Mouse (Mus musculus): Measurements from ENCODE around the gene Lrrc1. TPM values are rescaled to one million over a fixed set of nuclear protein-coding genes. Genes with fewer than 3 reads are reported as not detected.

Gene Lrrc1
- polyA plus RNA-seq, 1 experiment from 2014 or later: 5.8 TPM

- H3K9me3 ChIP-seq (ENCODE audit: control insufficient read depth, low read length): no peaks in the 10 kb centered on the region
- H3K4me2 ChIP-seq: no peak overlapping the region
- 0 out of 2 replicates have a peak, but pooled peaks cover 3% of the 10 kb centered on the region for H3K27me3 ChIP-seq (replicated peaks; ENCODE audit: control insufficient read depth, insufficient read depth, low read length)
- H3K4me3 ChIP-seq (ENCODE audit: low read depth, low read length): no peak overlapping the region
- 67% methylated on average over 7 of the region's 7 CpGs for WGBS
- no peak overlapping the region for H3K27ac ChIP-seq (ENCODE audit: low read depth, low read length)
- H3K9ac ChIP-seq (ENCODE audit: low read depth, low read length): no peak overlapping the region
- ATAC-seq (replicated peaks; ENCODE audit: low FRiP score): no peak
- no peak for DNase-seq (ENCODE audit: low spot score)
- H3K4me1 ChIP-seq (replicated peaks; ENCODE audit: control insufficient read depth, insufficient read depth, low read length): peaks cover 11% of the 10 kb centered on the region
- no peaks in the 10 kb centered on the region for H3K36me3 ChIP-seq (ENCODE audit: control insufficient read depth, insufficient read depth, low read length)
Measured at GRCm38 (mm10) chr9:77536832-77537231, 7.8 kb downstream of the Lrrc1 start.

GRCm38 (mm10) chr9:77536286-77536685 is 8.4 kb downstream of the Lrrc1 start:
- Histone ChIP-seq H3K9me3 (ENCODE audit: control insufficient read depth, low read length) (no peaks in the 10 kb centered on the region), H3K27ac (ENCODE audit: low read depth, low read length) (no peak overlapping the region), H3K36me3 (ENCODE audit: control insufficient read depth, insufficient read depth, low read length) (no peaks in the 10 kb centered on the region), H3K4me2 (no peak overlapping the region), H3K4me1 (replicated peaks; ENCODE audit: control insufficient read depth, insufficient read depth, low read length) (peaks cover 11% of the 10 kb centered on the region), H3K27me3 (replicated peaks; ENCODE audit: control insufficient read depth, insufficient read depth, low read length) (0 out of 2 replicates have a peak, but pooled peaks cover 3% of the 10 kb centered on the region), H3K4me3 (ENCODE audit: low read depth, low read length) (no peak overlapping the region), H3K9ac (ENCODE audit: low read depth, low read length) (no peak overlapping the region)
- WGBS: 72% methylated on average over 6 of the region's 6 CpGs
- ATAC-seq (replicated peaks; ENCODE audit: low FRiP score): no peak
- DNase-seq (ENCODE audit: low spot score): no peak

DNA sequence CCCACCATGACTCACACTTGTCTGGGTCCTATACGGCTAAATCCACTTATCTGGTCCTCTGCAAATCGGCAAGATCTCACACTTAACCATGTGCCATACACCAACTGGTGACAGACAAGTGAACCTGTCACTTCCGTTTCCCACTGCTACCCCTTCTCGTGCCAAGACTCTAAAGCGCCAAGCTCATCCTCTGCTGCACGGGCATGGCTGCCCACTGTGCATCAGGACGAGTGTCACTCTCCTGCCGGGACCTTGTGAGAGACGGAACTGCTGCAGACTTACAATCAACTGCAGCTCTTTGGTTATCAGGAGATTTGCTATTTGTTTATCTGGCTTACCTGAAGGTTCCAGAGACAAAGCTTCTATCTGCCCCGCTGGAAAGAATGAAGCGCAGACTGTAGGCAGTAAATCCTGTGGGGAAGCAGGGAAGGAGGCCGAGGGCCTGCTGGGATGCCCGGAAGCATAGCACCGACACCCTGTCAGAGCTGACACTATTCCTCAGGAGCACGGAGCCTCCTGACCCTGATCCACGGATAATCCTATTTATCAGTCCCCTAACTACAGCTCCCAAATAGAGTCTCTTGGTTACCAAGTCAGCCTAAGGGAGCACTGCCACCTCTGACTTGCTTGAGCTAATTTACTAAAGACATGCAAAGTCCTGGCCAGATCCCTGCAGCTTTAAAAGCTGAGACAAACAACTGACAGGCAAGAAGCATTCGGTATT is 9.5 kb downstream of the Lrrc1 start:
- no peaks in the 10 kb centered on the region for H3K36me3 ChIP-seq (ENCODE audit: control insufficient read depth, insufficient read depth, low read length)
- no peak for ATAC-seq (replicated peaks; ENCODE audit: low FRiP score)
- H3K4me2 ChIP-seq: no peak overlapping the region
- H3K9me3 ChIP-seq (ENCODE audit: control insufficient read depth, low read length): no peaks in the 10 kb centered on the region
- H3K27ac ChIP-seq (ENCODE audit: low read depth, low read length): no peak overlapping the region
- WGBS: 39% methylated on average over 17 of the region's 17 CpGs
- DNase-seq (ENCODE audit: low spot score): no peak
- no peak overlapping the region for H3K4me3 ChIP-seq (ENCODE audit: low read depth, low read length)
- no peak overlapping the region for H3K9ac ChIP-seq (ENCODE audit: low read depth, low read length)
- 0 out of 2 replicates have a peak, but pooled peaks cover 3% of the 10 kb centered on the region for H3K27me3 ChIP-seq (replicated peaks; ENCODE audit: control insufficient read depth, insufficient read depth, low read length)
- peaks cover 17% of the 10 kb centered on the region for H3K4me1 ChIP-seq (replicated peaks; ENCODE audit: control insufficient read depth, insufficient read depth, low read length)

- no peak for DNase-seq (ENCODE audit: low spot score)
- H3K9me3 ChIP-seq (ENCODE audit: control insufficient read depth, low read length): no peaks in the 10 kb centered on the region
- no peak overlapping the region for H3K4me2 ChIP-seq
- no peaks in the 10 kb centered on the region for H3K36me3 ChIP-seq (ENCODE audit: control insufficient read depth, insufficient read depth, low read length)
- no peak overlapping the region for H3K9ac ChIP-seq (ENCODE audit: low read depth, low read length)
- ATAC-seq (replicated peaks; ENCODE audit: low FRiP score): peak; percentile 73
- peaks cover 31% of the 10 kb centered on the region for H3K4me1 ChIP-seq (replicated peaks; ENCODE audit: control insufficient read depth, insufficient read depth, low read length)
- no peak overlapping the region for H3K4me3 ChIP-seq (ENCODE audit: low read depth, low read length)
- 65% methylated on average over 5 of the region's 5 CpGs for WGBS
- no peaks in the 10 kb centered on the region for H3K27me3 ChIP-seq (replicated peaks; ENCODE audit: control insufficient read depth, insufficient read depth, low read length)
- H3K27ac ChIP-seq (ENCODE audit: low read depth, low read length): no peak overlapping the region
Measured at GRCm38 (mm10) chr9:77528379-77529041, 16.2 kb downstream of the Lrrc1 start.

GRCm38 (mm10) chr9:77527170-77527569 is 17.5 kb downstream of the Lrrc1 start:
- 53% methylated on average over 6 of the region's 6 CpGs for WGBS
- Histone ChIP-seq H3K4me1 (replicated peaks; ENCODE audit: control insufficient read depth, insufficient read depth, low read length) (peaks cover 31% of the 10 kb centered on the region), H3K9me3 (ENCODE audit: control insufficient read depth, low read length) (no peaks in the 10 kb centered on the region), H3K9ac (ENCODE audit: low read depth, low read length) (no peak overlapping the region), H3K27ac (ENCODE audit: low read depth, low read length) (no peak overlapping the region), H3K4me3 (ENCODE audit: low read depth, low read length) (no peak overlapping the region), H3K36me3 (ENCODE audit: control insufficient read depth, insufficient read depth, low read length) (no peaks in the 10 kb centered on the region), H3K4me2 (no peak overlapping the region), H3K27me3 (replicated peaks; ENCODE audit: control insufficient read depth, insufficient read depth, low read length) (no peaks in the 10 kb centered on the region)
- DNase-seq (ENCODE audit: low spot score) (no peak), ATAC-seq (replicated peaks; ENCODE audit: low FRiP score) (no peak)

DNA sequence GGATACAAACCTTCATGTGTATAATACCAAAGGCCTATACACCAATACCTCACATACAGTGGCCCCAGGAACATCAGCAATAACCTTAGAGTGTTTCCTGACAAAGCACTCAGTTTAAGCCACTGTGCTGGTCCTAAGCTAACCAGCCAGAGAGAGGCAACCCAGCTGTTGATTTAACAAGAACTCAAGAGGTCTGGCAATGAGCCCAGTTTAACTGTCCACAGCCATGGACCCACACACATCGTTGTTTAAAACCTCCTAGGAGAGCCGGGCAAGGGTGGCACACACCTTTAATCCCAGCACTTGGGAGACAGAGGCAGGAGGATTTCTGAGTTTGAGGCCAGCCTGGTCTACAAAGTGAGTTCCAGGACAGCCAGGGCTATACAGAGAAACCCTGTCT is 18.0 kb downstream of the Lrrc1 start:
- 72% methylated on average over 2 of the region's 2 CpGs for WGBS
- H3K4me1 ChIP-seq (replicated peaks; ENCODE audit: control insufficient read depth, insufficient read depth, low read length): peaks cover 31% of the 10 kb centered on the region

GRCm38 (mm10) chr9:77525595-77526295 is 18.9 kb downstream of the Lrrc1 start:
- Histone ChIP-seq H3K4me1 (replicated peaks; ENCODE audit: control insufficient read depth, insufficient read depth, low read length) (peaks cover 31% of the 10 kb centered on the region), H3K9ac (ENCODE audit: low read depth, low read length) (no peak overlapping the region), H3K4me2 (no peak overlapping the region), H3K4me3 (ENCODE audit: low read depth, low read length) (no peak overlapping the region), H3K27me3 (replicated peaks; ENCODE audit: control insufficient read depth, insufficient read depth, low read length) (no peaks in the 10 kb centered on the region), H3K27ac (ENCODE audit: low read depth, low read length) (no peak overlapping the region), H3K36me3 (ENCODE audit: control insufficient read depth, insufficient read depth, low read length) (no peaks in the 10 kb centered on the region), H3K9me3 (ENCODE audit: control insufficient read depth, low read length) (no peaks in the 10 kb centered on the region)
- no peak for DNase-seq (ENCODE audit: low spot score)
- no peak for ATAC-seq (replicated peaks; ENCODE audit: low FRiP score)
- 87% methylated on average over 16 of the region's 16 CpGs for WGBS

More for the DNA sequence above, 18.0 kb downstream of the Lrrc1 start:
- no peaks in the 10 kb centered on the region for H3K27me3 ChIP-seq (replicated peaks; ENCODE audit: control insufficient read depth, insufficient read depth, low read length)
- H3K4me3 ChIP-seq (ENCODE audit: low read depth, low read length): no peak overlapping the region
- H3K36me3 ChIP-seq (ENCODE audit: control insufficient read depth, insufficient read depth, low read length): no peaks in the 10 kb centered on the region
- no peaks in the 10 kb centered on the region for H3K9me3 ChIP-seq (ENCODE audit: control insufficient read depth, low read length)
- DNase-seq (ENCODE audit: low spot score) (no peak), ATAC-seq (replicated peaks; ENCODE audit: low FRiP score) (no peak)
- H3K27ac ChIP-seq (ENCODE audit: low read depth, low read length): no peak overlapping the region
- no peak overlapping the region for H3K4me2 ChIP-seq
- no peak overlapping the region for H3K9ac ChIP-seq (ENCODE audit: low read depth, low read length)

DNA sequence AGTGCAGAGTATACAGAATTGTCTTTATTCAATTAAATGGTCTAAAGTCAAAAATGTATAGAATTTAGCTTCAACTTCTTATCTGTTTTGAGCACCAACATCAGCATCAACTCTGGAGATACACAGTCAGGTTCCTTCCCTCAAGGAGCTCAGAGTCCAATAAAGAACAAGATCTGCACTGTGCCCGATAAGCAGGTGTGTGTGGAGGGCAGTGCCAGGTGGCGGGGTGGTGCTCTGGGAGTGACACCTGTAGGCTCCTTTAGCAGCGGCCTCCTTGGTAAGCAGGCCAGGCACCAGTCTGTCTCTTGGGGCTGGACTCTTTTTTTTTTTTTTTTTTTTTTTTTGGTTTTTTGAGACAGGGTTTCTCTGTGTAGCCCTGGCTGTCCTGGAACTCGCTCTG is 20.9 kb downstream of the Lrrc1 start:
- Histone ChIP-seq H3K4me3 (ENCODE audit: low read depth, low read length) (no peak overlapping the region), H3K27ac (ENCODE audit: low read depth, low read length) (no peak overlapping the region), H3K9me3 (ENCODE audit: control insufficient read depth, low read length) (no peaks in the 10 kb centered on the region), H3K27me3 (replicated peaks; ENCODE audit: control insufficient read depth, insufficient read depth, low read length) (no peaks in the 10 kb centered on the region), H3K36me3 (ENCODE audit: control insufficient read depth, insufficient read depth, low read length) (no peaks in the 10 kb centered on the region), H3K4me1 (replicated peaks; ENCODE audit: control insufficient read depth, insufficient read depth, low read length) (peaks cover 25% of the 10 kb centered on the region), H3K4me2 (no peak overlapping the region), H3K9ac (ENCODE audit: low read depth, low read length) (no peak overlapping the region)
- no peak for ATAC-seq (replicated peaks; ENCODE audit: low FRiP score)
- no peak for DNase-seq (ENCODE audit: low spot score)
- whole genome bisulfite sequencing: 83% methylated on average over 4 of the region's 4 CpGs

Measured in liver, embryonic 11.5 days (tissue).